Mouse (Mus musculus): ENCODE results near the gene Prokr2.

Prokr2 gene

GRCm38 (mm10) chr2:132385194-132385838, at the start of gene Prokr2:
Gene Prokr2 (minus strand): TSS chr2:132385447.
- DNase-seq (ENCODE audit: low read depth, low spot score), result no peak

- DNase-seq (ENCODE audit: low read depth, low spot score), result peak; percentile 56
Observed at GRCm38 (mm10) chr2:132427160-132427941, 42.1 kb upstream of the Prokr2 start.

- DNase-seq (ENCODE audit: low read depth, low spot score), result no peak
Observed at GRCm38 (mm10) chr2:132425576-132425975, 40.3 kb upstream of the Prokr2 start.

GRCm38 (mm10) chr2:132423411-132424047, 38.3 kb upstream of the Prokr2 start:
- DNase-seq (ENCODE audit: low read depth, low spot score), result peak; percentile 39

GRCm38 (mm10) chr2:132422846-132423245, 37.6 kb upstream of the Prokr2 start:
- DNase-seq (ENCODE audit: low read depth, low spot score), result peak; percentile 58

- DNase-seq (ENCODE audit: low read depth, low spot score), result no peak
Observed at GRCm38 (mm10) chr2:132418414-132418813, 33.2 kb upstream of the Prokr2 start.

- DNase-seq (ENCODE audit: low read depth, low spot score), result peak; percentile 25
Observed at GRCm38 (mm10) chr2:132410126-132410525, 24.9 kb upstream of the Prokr2 start.

- DNase-seq (ENCODE audit: low read depth, low spot score), result peak; percentile 59
Observed at GRCm38 (mm10) chr2:132398136-132398535, 12.9 kb upstream of the Prokr2 start.

DNA sequence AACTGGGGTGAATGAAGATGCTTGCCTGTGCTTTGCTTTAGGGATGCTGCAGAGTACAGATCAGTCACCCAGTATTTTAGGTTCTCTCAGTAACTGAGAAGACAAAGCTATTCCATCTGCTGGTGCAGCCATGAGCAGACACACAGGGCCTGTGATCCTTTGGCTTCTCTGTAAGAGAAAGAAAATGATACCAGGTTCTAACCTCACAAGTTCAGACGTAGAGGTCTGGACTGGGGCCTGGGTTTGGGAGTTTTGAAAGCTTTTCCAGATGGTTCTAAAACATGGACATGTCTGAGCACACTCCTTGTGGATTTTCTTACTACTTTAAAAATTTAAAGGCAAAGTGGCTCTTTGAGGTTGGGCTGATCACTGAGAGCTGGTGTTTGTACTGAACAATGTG, 10.5 kb upstream of the Prokr2 start:
- no peak for DNase-seq (ENCODE audit: low read depth, low spot score)

DNA sequence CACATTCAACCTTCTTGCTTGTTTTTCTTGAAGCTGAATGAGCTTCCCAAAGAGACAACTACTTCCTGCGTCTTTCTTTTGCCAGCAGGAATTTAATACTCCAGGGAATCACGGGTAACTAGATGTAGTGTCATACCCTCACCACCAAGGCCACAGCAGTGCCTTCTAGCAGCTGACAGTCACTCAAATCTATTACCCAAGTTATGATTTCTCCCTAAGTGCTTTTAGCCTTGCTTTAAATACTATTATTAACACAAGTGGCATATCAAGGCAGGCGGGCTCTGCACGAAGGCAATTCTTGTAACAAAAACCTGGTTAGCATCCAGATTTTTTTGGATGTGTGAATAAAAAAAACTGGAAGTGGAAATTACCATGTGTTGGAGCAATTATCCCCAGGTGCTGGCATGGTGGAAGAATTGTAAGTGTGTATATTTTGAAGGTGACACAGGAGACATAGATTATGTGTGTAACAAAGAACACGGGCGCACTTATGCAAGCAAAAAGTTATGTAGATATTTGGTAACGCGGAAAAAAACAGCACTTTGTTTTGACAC, 5.4 kb upstream of the Prokr2 start:
- DNase-seq (ENCODE audit: low read depth, low spot score), result no peak

GRCm38 (mm10) chr2:132389562-132389961, 4.3 kb upstream of the Prokr2 start:
- DNase-seq (ENCODE audit: low read depth, low spot score), result peak; percentile 37

- no peak for DNase-seq (ENCODE audit: low read depth, low spot score)
Observed at GRCm38 (mm10) chr2:132384511-132385193, 595 bp downstream of the Prokr2 start.

GRCm38 (mm10) chr2:132382308-132382707, 2.9 kb downstream of the Prokr2 start:
- no peak for DNase-seq (ENCODE audit: low read depth, low spot score)

DNA sequence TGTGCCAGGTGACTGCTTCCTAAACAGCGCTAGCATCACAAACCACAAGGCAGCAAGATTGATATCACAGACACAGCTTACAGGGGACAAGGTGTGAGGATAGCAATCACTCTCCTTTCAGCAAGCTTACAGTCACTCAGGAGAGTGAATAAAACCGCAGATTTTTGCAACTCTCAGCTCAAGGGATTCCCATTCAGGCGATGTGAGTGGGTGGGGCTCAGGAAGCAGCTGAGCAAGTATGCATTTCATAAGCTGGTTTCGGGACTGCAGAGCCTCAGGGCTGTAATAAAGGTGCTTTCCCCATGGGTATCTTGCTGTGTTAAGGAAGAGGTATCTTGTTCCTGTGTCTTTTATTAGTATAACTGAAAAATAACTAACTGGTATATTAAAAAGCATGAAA, 5.6 kb downstream of the Prokr2 start:
- peak; percentile 79 for DNase-seq (ENCODE audit: low read depth, low spot score)

- peak; percentile 32 for DNase-seq (ENCODE audit: low read depth, low spot score)
Observed at GRCm38 (mm10) chr2:132378602-132379150, 6.6 kb downstream of the Prokr2 start.

GRCm38 (mm10) chr2:132377436-132377835, 7.8 kb downstream of the Prokr2 start:
- peak; percentile 89 for DNase-seq (ENCODE audit: low read depth, low spot score)

GRCm38 (mm10) chr2:132375721-132376120, 9.5 kb downstream of the Prokr2 start:
- DNase-seq (ENCODE audit: low read depth, low spot score), result peak; percentile 61

DNA sequence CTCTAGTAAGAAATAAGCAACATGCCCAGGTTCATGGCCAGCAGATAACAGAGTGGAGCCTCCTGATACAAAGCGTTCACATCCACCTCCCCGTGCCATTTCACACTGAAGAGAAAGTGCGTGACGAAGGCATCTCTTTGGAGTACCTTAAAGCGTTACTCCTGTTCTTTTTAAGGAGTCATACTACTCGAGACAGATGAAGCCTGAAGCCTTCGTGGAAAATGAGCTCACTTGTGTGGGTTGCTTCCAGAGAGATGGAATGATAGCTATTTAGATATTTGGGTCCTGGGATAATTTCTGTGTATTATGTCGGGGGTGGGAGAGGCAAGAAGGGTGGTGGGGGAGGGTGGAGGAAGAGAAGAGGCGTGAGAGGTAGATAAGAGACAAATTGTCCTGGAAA, 10.1 kb downstream of the Prokr2 start:
- DNase-seq (ENCODE audit: low read depth, low spot score), result peak; percentile 40

- no peak for DNase-seq (ENCODE audit: low read depth, low spot score)
Observed at GRCm38 (mm10) chr2:132373748-132374147, 11.5 kb downstream of the Prokr2 start.

DNA sequence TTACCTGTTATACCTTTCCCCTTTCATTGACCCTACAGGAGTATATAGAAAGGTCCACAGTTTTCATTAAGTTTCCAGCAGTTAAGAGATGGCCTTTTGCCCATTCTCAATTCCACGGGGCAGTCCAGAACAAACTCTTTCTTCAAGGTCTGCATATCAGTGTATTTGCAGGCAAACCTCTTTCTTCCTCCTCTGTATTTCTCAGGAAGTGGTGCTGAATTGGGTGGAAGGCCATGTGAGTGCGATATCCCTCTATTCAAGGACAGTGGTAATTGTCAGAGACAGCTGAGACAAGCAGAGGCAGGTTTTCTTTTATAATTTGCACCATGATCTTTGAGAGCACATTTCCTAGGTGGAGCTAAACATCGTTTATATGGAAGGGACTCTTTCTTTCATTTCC, 16.8 kb downstream of the Prokr2 start:
- DNase-seq (ENCODE audit: low read depth, low spot score), result no peak

- peak; percentile 64 for DNase-seq (ENCODE audit: low read depth, low spot score)
Observed at GRCm38 (mm10) chr2:132343846-132344245, 41.4 kb downstream of the Prokr2 start.

Data from brain, adult 2 months (tissue).